Mouse (Mus musculus) neural tube, embryonic 14.5 days (tissue): Measurements from ENCODE around the gene Rere. TPM values are rescaled to one million over a fixed set of nuclear protein-coding genes. Genes with fewer than 3 reads are reported as not detected.
A peak's percentile ranks its signal among the peaks of the same experiment; 100 is the strongest.
"Not testable (repeated sequence)": the region's sequence is repeated elsewhere in the genome, so short reads cannot be mapped to it uniquely, and the experiment has no call there.

Experiments used
- ATAC-seq: fragments of 200-750 bp; cut with Nextera tagmentation; 2 replicates; pipeline ENCODE4 v1.8.0; 2017; ENCODE audit warnings: low read depth, mild to moderate bottlenecking, moderate TSS enrichment, moderate library complexity
- H3K27ac ChIP-seq: fragments of 300-500 bp; sonication (generic); 2 replicates; pipeline ENCODE4 v1.5.1; 2014; ENCODE audit warnings: low read depth, mild to moderate bottlenecking, control low read depth, low read length, moderate library complexity, mixed read lengths
- H3K27me3 ChIP-seq: fragments of 300-500 bp; sonication (generic); 2 replicates; pipeline ENCODE4 v1.6.1; 2014; ENCODE audit warnings: low read length; ENCODE audit not compliant: control insufficient read depth, insufficient read depth
- H3K36me3 ChIP-seq: fragments of 300-500 bp; sonication (generic); 2 replicates; pipeline ENCODE4 v1.6.1; 2014; ENCODE audit warnings: low read length, mixed read lengths; ENCODE audit not compliant: control insufficient read depth, insufficient read depth
- H3K4me1 ChIP-seq: fragments of 300-500 bp; sonication (generic); 2 replicates; pipeline ENCODE4 v1.6.1; 2014; ENCODE audit warnings: low read length; ENCODE audit not compliant: control insufficient read depth, insufficient read depth
- H3K4me2 ChIP-seq: fragments of 300-500 bp; sonication (generic); 2 replicates; pipeline ENCODE4 v1.6.1; 2014; ENCODE audit warnings: mild to moderate bottlenecking, low read depth, low read length, control low read depth
- H3K4me3 ChIP-seq: fragments of 300-500 bp; sonication (generic); 2 replicates; pipeline ENCODE4 v1.5.1; 2014; ENCODE audit warnings: low read depth, low read length, control low read depth, mixed read lengths
- H3K9ac ChIP-seq: fragments of 300-500 bp; sonication (generic); replicated peaks from 2 replicates; pipeline ENCODE4 v1.6.1; 2014; ENCODE audit warnings: low read depth, mild to moderate bottlenecking, control low read depth, low read length, mixed read lengths
- H3K9me3 ChIP-seq: fragments of 300-500 bp; sonication (generic); 2 replicates; pipeline ENCODE4 v1.6.1; 2016; ENCODE audit warnings: low read length; ENCODE audit not compliant: control insufficient read depth
- WGBS: fragments of 180-500 bp; shearing (Covaris S2); extraction: QIAGEN DNeasy Blood & Tissue Kit; methylation state at CpG from one replicate; pipeline ENCODE4 v1.1.7; 2014; 5-methylcytosine and 5-hydroxymethylcytosine counted together
- polyA plus RNA-seq: library from polyadenylated mRNA; unstranded; fragments of >200 nt; fragmentation: Nextera tagmentation; extraction: Ambion mirVana; gene quantifications from 2 replicates; pipeline ENCODE4 v1.2.1, GENCODE M21; 2014

Rere gene
- polyA plus RNA-seq, 1 experiment from 2014 or later = 50.7 TPM

DNA sequence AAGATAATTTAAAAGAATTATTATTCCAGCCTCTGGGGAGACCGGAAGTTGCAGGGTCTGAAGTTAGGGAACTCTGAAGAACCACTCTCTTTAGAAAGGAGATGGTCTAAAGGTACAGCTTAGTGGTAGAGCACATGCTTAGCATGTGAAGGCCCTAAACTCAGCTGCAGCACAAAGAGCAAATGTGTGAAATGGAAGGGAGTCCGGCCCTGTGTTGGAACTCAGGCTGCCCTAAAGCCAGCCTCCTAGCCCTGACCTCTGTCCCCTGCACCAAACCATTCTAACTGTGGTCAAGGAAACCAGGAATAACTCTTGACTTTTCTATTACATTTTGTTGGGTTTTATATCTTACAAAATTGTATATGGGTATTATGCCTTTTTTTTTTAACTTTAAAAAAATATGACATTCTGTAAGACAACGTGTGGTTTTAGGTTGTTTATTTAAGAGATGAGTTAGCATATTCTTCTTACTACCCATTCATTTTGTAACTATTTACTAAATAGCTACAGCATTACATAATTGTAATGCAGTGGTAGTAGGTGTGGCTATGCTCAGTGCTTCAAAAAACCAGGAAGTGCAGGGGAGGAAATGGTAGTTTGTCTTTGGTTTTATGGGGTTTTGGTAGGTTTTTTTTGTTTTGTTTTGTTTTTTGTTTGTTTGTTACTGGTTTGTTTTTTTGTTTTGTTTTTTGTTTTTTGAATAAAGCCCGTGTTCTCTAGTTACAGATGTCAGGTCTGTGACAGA is 312.2 kb downstream of the Rere start:
- H3K36me3 ChIP-seq = no peaks in the 10 kb centered on the region
- peaks cover 16% of the 10 kb centered on the region; the same call in 1 of the 2 replicates for H3K4me1 ChIP-seq
- no peak overlapping the region for H3K4me2 ChIP-seq
- H3K27me3 ChIP-seq = no peaks in the 10 kb centered on the region
- no peak overlapping the region for H3K4me3 ChIP-seq
- no peak for ATAC-seq
- H3K9me3 ChIP-seq = no peaks in the 10 kb centered on the region
- H3K9ac ChIP-seq = no peak overlapping the region
- H3K27ac ChIP-seq = no peak overlapping the region
- WGBS = 80% methylated on average over 4 of the region's 4 CpGs

DNA sequence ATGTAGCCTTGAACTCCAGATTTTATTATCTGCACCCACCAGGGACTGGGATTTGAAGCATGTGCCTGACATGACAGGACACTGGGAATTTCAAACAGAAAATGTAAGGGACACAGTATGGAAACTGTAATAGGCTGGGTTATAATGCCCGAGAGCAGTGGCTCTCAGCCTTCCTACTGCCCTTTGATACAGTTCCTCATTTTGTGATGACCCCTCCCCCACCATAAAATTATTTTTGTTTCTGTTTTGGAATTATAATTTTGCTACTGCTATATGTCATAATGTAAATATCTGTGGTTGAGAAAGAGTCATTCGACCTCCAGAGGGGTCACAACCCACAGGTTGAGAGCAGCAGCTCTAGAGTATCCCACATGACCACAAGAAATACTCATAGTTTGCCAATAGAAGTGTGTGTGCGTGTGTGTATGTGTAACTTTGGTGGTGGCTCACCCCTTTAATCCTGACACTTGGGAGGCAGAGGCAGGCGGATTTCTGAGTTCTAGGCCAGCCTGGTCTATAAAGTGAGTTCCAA is 312.9 kb downstream of the Rere start:
- H3K9me3 ChIP-seq = no peaks in the 10 kb centered on the region
- H3K4me2 ChIP-seq = no peak overlapping the region
- no peaks in the 10 kb centered on the region for H3K27me3 ChIP-seq
- H3K4me1 ChIP-seq = peaks cover 16% of the 10 kb centered on the region; the same call in 1 of the 2 replicates
- H3K9ac ChIP-seq = no peak overlapping the region
- H3K4me3 ChIP-seq = no peak overlapping the region
- H3K36me3 ChIP-seq = no peaks in the 10 kb centered on the region
- no peak overlapping the region for H3K27ac ChIP-seq
- 94% methylated on average over 4 of the region's 4 CpGs for WGBS
- no peak for ATAC-seq

DNA sequence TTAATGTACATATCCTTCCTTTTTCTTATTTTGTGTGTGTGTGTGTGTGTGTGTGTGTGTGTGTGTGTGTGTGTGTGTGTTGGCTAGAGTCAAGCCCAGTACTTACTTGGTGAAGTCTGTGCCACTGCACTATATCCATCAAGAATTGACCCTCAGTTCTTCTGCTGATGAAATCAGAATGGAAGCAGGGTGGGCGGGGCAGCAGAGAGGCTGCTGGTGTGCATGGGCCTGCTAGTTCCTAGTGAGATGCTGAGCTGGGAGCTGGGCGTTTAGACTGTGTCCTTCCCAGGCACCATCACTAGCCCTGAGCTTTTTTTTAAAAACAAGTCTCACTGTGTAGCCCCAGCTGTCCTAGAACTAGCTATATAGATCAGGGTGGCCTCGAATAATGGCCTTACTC is 313.6 kb downstream of the Rere start:
- 78% methylated on average over 3 of the region's 3 CpGs for WGBS

GRCm38 (mm10) chr4:150595991-150596390 is 314.5 kb downstream of the Rere start:
- H3K36me3 ChIP-seq = no peaks in the 10 kb centered on the region
- H3K9me3 ChIP-seq = no peaks in the 10 kb centered on the region
- 91% methylated on average over 5 of the region's 5 CpGs for WGBS
- no peak overlapping the region for H3K4me2 ChIP-seq
- H3K4me3 ChIP-seq = no peak overlapping the region
- no peak overlapping the region for H3K9ac ChIP-seq
- no peaks in the 10 kb centered on the region for H3K27me3 ChIP-seq
- no peak overlapping the region for H3K27ac ChIP-seq
- no peak for ATAC-seq
- peaks cover 19% of the 10 kb centered on the region; the same call in 1 of the 2 replicates for H3K4me1 ChIP-seq

More for the DNA sequence above, 313.6 kb downstream of the Rere start:
- no peak for ATAC-seq
- Histone ChIP-seq H3K9me3 (no peaks in the 10 kb centered on the region), H3K4me2 (no peak overlapping the region), H3K36me3 (no peaks in the 10 kb centered on the region), H3K27me3 (no peaks in the 10 kb centered on the region), H3K27ac (0 out of 2 replicates have a peak overlapping the region, but pooled peaks have one; percentile 18), H3K9ac (no peak overlapping the region), H3K4me1 (peaks cover 19% of the 10 kb centered on the region; the same call in 1 of the 2 replicates), H3K4me3 (no peak overlapping the region)

DNA sequence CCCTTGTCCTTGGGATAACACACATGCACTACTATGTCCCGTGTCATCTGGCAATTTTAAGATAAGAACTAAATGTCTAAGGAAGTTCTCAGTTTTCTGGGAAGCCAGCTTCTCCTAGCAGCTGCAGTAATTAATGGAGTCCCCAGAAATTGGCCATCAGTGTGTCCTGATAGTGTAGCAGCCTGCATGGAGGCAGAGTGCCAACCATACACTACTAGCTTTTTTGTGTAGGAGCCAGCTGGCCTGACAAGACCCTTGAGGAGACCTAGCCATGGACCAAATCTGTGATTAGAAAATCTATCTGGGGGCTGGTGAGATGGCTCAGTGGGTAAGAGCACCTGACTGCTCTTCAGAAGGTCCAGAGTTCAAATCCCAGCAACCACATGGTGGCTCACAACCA is 317.2 kb downstream of the Rere start:
- WGBS = 65% methylated on average over 1 of the region's 1 CpGs
- H3K27ac ChIP-seq = peak overlapping the region; percentile 57
- no peak for ATAC-seq

DNA sequence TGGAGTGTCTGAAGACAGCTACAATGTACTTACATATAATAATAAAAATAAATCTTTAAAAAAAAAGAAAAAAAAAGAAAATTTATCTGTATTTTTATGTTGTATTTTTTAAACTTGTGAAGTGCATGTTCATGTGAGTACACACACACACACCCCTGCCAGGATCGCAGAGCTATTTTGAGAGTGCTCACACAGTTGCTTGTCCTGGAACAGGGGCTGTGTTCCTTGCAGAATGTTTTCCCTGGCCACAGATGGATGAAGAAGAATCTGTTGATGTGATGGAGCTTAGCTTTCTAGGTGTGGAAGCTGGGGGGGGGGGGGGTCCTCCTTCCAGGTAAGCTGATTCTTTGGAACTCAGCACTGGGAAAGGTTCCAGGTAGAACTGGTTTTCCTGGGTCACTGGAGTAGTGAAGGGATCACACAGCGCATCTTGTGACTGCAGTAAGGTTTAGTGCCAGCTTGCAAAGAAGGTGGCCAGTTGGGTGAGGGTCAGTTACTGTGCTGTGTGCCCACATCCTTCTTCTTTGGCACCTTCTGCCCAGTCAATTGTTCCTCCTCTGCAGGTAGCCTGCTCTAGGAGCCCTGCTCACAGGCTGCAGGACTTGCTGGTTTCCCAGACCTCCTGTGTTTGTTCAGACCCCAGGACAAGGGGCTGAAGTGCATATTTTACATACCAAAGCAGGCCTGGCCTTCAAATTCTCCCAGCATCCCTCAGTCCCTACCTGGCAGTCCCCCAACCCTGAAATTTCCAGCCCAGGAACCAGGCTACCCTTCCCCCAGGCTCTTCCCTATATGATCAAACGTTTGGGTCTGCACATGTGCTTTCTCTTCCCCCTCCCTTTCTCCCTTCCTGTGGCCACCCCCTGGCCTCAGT is 317.9 kb downstream of the Rere start:
- ATAC-seq = no peak
- 69% methylated on average over 3 of the region's 3 CpGs for WGBS
- H3K4me3 ChIP-seq = no peak overlapping the region
- H3K27ac ChIP-seq = 0 out of 2 replicates have a peak overlapping the region, but pooled peaks have one; percentile 22
- H3K9me3 ChIP-seq = no peaks in the 10 kb centered on the region
- no peak overlapping the region for H3K9ac ChIP-seq
- H3K4me1 ChIP-seq = peaks cover 9% of the 10 kb centered on the region; the same call in 1 of the 2 replicates
- H3K4me2 ChIP-seq = no peak overlapping the region
- no peaks in the 10 kb centered on the region for H3K36me3 ChIP-seq
- no peaks in the 10 kb centered on the region for H3K27me3 ChIP-seq

More for the DNA sequence above, 317.2 kb downstream of the Rere start:
- Histone ChIP-seq H3K36me3 (no peaks in the 10 kb centered on the region), H3K4me3 (no peak overlapping the region), H3K9me3 (no peaks in the 10 kb centered on the region), H3K9ac (no peak overlapping the region), H3K4me2 (no peak overlapping the region), H3K4me1 (peaks cover 9% of the 10 kb centered on the region; the same call in 1 of the 2 replicates), H3K27me3 (no peaks in the 10 kb centered on the region)

DNA sequence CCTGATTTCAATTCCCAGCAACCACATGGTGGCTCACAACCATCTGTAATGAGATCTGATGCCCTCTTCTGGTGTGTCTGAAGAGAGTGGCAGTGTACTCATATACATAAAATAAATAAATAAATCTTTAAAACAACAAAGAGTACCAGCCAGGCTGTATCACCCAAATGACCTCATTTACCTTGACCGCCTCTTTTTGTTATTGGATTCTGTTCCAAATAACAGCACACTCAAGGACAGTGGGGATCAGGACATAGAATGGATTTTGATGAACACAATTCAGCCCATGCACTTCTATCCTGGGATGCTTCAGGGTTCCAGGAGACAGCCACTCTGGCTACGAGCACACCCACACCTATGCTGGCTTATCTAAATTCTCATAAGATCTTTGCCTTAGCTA is 319.1 kb downstream of the Rere start:
- not testable (repeated sequence) for H3K4me1 ChIP-seq, ATAC-seq, H3K27me3 ChIP-seq, H3K36me3 ChIP-seq, H3K4me2 ChIP-seq, H3K27ac ChIP-seq, H3K4me3 ChIP-seq, H3K9ac ChIP-seq, H3K9me3 ChIP-seq
- WGBS = 88% methylated on average over 2 of the region's 2 CpGs

GRCm38 (mm10) chr4:150601489-150601888 is 320.0 kb downstream of the Rere start:
- Histone ChIP-seq H3K27ac (peak overlapping the region; percentile 29), H3K36me3 (no peaks in the 10 kb centered on the region), H3K27me3 (no peaks in the 10 kb centered on the region), H3K9ac (no peak overlapping the region), H3K4me3 (no peak overlapping the region), H3K9me3 (no peaks in the 10 kb centered on the region), H3K4me2 (no peak overlapping the region), H3K4me1 (peaks cover 18% of the 10 kb centered on the region)
- 52% methylated on average over 10 of the region's 10 CpGs for WGBS
- ATAC-seq = no peak
